Mouse (Mus musculus): ENCODE measurements around the gene Fam57a.

Gene Fam57a

GRCm38 (mm10) chr11:76179495-76180145, at the start of gene Fam57a, which contains the start of gene Vps53:
Fam57a (plus strand) TSS chr11:76179671.
Vps53 (minus strand) TSS chr11:76179647.
- DNase-seq (ENCODE audit: low spot score in 2 of 2) = peak; percentile 63 to 72

DNA sequence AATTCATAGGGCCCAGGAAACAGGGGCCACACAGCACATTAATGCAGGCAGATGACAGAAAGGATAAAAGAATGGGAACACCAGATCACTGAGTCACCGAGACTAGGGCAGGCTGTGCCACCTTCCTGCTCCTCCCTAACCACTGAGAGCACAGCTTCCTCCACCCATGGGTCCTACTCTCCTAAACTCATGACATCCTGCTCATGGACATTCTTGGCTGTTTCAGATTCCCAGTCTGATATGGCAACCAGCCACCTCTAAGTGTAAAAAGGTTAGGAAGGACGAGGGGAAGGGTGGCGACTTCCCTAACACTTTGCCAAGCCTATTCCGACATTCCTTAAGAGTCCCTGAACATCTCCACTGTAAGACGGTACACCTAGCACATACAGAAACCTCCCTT, 48.6 kb upstream of the Fam57a start:
- DNase-seq (ENCODE audit: low spot score in 2 of 2) = no peak

- no peak for DNase-seq (ENCODE audit: low spot score in 2 of 2)
Measured at GRCm38 (mm10) chr11:76135641-76136437, 43.6 kb upstream of the Fam57a start.

DNA sequence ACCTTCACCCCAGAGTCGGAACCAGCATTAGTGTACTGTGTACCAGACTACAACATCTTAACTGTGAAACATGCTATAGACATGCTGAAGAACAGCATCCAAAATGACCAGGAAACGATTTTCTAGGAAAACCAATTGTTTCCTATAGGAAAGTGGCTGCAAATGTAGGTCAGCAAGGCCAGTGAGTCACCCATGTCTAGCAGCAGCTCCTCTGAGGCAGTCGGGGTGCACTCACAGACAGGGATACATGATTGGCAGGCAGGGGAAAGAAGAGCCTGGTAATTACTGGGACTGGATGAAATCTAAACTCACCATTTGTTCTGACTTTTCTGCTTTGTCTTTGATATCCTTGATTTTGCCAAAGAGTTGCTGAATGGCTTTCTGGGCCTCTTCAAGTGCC, 41.5 kb upstream of the Fam57a start:
- DNase-seq (ENCODE audit: low spot score in 2 of 2) = no peak

GRCm38 (mm10) chr11:76144386-76144785, 35.1 kb upstream of the Fam57a start:
- no peak for DNase-seq (ENCODE audit: low spot score in 2 of 2)

DNA sequence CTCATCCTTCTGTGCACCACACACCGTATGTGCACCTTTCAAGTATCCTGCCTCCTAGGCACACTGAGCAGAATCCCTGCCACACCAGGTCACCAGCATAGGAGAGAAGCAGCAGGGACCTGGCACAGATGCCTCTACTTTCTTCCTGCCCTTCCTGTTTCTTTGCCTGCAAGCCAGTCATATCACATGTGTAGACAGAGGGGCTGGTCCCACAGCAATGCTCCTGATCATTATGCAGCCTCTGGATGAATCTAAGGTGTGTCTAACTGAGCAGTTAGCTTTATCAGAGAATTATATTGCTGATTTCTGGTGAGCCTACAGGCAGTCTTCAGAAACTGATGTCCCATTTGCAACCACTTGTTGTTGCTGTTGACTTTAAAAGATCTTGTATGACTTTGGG, 34.3 kb upstream of the Fam57a start:
- DNase-seq (ENCODE audit: low spot score in 2 of 2) = no peak

GRCm38 (mm10) chr11:76146187-76147010, 33.1 kb upstream of the Fam57a start:
- no peak for DNase-seq (ENCODE audit: low spot score in 2 of 2)

GRCm38 (mm10) chr11:76148055-76149008, 31.1 kb upstream of the Fam57a start:
- DNase-seq (ENCODE audit: low spot score in 2 of 2) = no peak

GRCm38 (mm10) chr11:76150980-76151379, 28.5 kb upstream of the Fam57a start:
- no peak for DNase-seq (ENCODE audit: low spot score in 2 of 2)

DNA sequence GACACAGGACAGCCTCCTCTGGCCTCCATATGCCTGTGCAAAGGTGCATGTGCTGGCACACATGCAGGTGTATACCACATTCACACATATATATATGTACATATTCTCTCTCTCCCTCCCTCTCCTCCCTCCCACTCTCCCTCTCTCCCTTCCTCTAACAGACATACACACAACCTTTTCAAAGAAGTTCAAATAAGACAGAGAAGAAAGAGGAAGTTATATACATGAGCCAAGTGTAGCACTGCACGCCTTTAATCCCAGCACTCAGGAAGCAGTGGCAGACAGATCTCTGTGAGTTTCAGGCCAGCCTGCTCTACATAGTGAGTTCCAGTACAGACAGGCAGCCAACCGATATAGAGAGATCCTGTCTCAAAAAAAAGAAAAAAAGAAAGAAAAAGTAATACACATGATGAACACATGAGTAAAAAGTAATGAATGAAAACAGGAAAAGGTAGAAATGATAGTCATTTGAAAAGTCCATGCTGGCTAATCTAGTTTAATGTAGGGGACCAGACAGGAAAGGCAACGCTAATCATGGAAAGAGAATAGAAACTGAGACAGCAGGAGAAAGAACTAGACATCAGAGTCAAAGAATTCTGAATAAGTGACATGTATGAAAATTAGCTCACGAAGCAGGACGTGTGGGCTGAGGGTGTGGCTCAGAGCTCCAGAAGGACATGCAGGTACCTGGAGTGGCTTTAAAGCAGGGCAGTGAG, 26.1 kb upstream of the Fam57a start:
- DNase-seq (ENCODE audit: low spot score in 2 of 2) = no peak

- DNase-seq (ENCODE audit: low spot score in 2 of 2) = no peak
Measured at GRCm38 (mm10) chr11:76154200-76154599, 25.3 kb upstream of the Fam57a start.

DNA sequence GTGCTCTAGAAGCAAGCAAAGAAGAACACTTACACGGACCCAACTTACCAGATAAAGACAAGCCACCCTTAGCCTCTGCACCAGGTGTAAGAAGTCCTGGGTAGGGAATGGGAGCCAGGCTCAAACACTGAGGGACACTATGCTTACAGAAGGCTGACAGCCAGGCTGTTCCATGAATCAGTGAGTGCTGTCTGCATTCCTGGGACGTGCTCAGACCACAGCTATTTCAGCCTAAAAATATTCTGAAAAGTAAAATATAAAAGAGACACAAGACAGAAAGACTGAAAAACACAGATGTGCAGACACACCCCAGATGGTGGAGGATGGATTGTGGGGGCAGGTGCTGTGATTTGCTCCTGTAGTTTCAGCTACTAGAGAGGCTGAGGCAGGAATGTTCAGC, 24.6 kb upstream of the Fam57a start:
- DNase-seq (ENCODE audit: low spot score in 2 of 2) = no peak

DNA sequence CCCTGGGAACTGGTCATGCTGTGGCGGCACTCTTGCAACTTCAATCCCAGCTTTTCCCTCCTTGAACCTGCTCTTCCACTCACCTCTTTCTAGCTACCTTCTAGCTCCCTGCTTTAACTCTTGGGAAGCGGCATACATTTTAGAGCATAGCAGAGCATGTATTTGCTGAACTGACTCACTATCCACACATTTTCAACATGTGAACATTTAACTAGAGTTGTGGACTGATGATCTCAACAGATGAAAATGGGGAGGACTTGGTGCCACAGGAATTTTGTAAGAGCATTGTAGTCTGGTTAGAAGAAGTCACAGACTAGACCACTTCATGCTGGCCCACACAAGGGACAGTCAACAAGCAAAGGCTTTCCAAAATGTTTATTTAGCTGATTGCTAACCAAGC, 21.1 kb upstream of the Fam57a start:
- no peak for DNase-seq (ENCODE audit: low spot score in 2 of 2)

DNA sequence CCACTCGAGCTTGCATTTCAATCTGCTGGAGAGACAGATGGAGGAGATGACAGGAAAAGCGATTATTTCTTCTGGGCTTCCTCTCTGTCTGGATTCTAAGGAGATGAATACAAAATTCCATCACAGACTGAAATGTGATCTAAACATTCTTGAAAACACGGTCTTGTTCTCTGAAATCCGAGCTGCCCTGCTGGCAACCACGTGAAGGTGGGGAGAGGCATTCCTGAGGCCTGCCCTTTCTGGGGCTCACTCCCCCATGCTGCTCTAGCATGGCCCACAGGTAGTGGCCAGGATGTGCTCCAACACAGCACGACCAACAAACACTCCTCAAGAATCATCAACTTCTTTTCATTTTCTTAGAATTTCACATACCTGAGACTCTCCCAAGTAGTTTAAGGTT, 19.2 kb upstream of the Fam57a start:
- DNase-seq (ENCODE audit: low spot score in 2 of 2) = no peak

GRCm38 (mm10) chr11:76166657-76167056, 12.8 kb upstream of the Fam57a start:
- no peak for DNase-seq (ENCODE audit: low spot score in 2 of 2)

GRCm38 (mm10) chr11:76167079-76167765, 12.2 kb upstream of the Fam57a start:
- peak; percentile 13 to 63 for DNase-seq (ENCODE audit: low spot score in 2 of 2)

DNA sequence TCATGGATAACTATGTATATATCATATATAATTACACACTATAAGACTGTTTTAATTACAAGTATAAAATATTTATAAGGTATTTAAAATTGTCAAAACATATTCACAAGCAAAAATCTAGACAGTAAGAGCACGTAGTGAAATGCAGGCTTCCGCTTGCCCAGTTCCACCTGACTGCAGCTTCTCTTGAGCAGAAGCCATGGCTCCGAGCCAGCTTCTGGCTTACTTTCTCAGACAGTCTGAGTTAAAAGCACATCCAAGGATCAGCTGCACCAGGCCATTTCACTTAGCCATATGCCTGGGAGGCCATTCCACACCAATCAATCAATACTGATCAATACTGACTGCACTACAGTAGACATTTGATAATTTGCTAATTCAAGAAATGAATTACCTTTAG, 10.5 kb upstream of the Fam57a start:
- no peak for DNase-seq (ENCODE audit: low spot score in 2 of 2)

GRCm38 (mm10) chr11:76170207-76170606, 9.3 kb upstream of the Fam57a start:
- no peak for DNase-seq (ENCODE audit: low spot score in 2 of 2)

- peak in 1 of 2 experiments; percentile 3 for DNase-seq (ENCODE audit: low spot score in 2 of 2)
Measured at GRCm38 (mm10) chr11:76178726-76179494, 561 bp upstream of the Fam57a start.
